Mouse (Mus musculus): ENCODE measurements around the gene Pak1ip1.
"Not testable (repeated sequence)": the region's sequence is repeated elsewhere in the genome, so short reads cannot be mapped to it uniquely, and the experiment has no call there.

Gene Pak1ip1

DNA sequence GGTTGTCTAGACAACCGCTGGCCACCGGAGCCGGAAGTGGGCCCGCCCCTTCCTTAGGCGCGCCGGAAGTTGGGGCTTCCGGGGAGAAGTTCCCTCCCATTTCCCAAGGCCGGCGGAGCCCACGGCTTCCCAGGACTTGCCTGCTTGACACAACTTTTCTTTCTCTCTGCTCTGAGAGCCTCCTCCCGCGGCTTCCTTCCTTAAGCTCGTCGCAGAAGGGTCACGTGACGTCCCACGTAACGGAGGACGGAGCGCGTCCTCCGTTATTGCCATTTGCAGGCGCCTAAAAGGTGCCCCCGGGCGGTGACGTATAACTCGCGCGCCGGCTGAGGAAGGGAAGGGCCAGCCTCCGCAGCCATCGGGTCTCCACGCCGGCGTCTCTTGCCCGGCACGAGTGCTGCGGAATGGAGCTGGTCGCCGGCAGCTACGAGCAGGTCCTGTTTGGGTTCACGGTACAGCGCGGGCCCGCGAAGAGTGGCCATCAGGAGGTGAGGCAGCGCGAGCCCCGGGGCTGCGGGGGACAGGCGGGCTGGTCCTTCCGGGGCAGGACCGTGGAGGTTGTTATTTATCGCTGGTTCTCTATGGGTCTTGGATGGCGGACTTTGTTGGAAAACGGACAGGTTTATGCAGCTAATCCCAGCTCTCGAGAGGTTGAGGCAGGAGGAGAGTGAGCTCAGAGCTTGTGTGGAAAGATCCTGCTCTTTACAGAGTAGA, at the start of gene Pak1ip1:
Gene Pak1ip1 (plus strand): TSS at position 98 of the 714 bp plus-strand sequence.
- peak; percentile 90 for DNase-seq (ENCODE audit: low read depth, low spot score)

DNA sequence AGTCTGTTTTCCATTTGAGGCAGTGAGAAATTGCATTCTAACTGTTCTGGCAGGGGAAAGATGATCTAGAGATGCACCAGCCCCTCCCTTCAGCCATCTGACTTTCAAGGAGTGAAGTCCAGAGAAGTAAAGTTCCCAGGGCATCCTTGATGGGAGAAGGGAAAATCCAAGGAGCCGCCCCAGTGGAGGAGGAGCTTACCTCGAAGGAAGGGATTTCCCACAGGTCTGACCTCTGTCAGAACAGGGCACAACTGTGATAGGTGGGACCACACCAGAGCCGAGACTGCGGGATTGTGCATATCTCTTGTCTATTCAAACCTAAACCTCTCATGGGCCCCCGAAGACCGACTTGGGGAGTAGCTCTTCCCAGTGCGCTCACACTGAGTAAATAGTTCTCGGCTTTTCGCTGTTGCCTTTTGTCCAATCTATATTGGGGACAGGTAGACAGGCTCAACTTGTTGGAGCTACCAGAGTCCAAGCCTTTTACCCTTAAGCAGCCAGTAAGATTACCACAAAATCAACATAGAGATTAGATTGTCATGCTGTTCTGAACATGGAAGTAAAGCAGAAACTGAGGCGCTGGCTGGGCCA, 49.3 kb upstream of the Pak1ip1 start:
- DNase-seq (ENCODE audit: low read depth, low spot score): no peak

DNA sequence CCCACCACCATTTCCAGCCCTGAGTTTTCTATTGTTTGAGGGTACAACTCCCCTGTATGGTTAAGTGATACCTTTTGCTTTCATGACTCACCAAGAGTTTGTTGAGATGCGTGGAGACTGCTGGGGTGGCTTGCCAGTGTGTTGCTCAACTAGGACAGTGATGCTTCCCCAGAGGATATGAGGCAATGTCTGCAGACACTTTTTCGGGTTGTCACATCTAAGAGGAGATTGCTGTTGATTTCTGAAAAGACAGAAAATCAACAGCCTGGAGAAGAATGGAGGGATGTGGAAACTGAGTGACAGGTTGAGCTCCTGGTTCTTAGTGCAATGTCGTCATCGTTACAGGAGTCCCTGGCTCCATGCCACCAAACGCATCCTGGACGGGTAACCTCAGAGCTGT, 47.6 kb upstream of the Pak1ip1 start:
- DNase-seq (ENCODE audit: low read depth, low spot score): no peak

DNA sequence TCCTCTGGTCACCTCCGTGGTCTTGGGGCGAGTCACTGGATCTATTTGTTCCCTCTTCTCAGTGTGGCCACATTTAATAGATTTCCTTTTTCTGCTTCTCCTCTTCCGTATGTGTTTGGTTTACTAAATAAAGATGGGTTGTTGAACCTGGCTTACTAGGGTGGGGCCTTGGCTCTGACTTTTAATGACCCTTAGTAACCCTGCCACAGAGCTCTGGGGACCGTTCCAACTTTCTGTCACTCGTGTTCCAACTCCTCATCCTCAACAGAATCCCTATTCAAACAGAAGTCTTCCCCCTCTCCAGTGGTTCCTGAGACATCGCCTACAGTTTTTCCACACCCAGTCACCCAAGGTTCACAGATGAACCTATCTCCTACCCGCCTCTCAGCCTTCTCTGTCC, 45.0 kb upstream of the Pak1ip1 start:
- DNase-seq (ENCODE audit: low read depth, low spot score): peak; percentile 11

DNA sequence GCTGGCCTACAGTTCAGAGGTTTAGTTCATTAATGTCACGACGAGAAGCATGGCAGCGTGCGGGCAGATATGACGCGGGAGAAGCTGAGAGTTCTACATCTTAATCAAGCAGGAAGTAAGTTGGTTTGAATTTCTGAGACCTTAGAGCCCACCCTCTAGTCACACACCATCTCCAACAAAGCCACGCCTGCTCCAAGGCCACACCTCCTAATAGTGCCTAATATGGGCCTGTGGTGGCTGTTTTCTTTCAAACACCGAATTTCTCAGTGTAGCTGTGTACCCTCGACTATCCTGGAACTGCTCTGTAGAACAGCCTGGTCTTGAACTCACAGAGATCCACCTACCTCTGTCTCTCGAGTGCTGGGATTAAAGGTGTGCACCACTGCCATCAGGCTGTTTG, 33.2 kb upstream of the Pak1ip1 start:
- DNase-seq (ENCODE audit: low read depth, low spot score): no peak

DNA sequence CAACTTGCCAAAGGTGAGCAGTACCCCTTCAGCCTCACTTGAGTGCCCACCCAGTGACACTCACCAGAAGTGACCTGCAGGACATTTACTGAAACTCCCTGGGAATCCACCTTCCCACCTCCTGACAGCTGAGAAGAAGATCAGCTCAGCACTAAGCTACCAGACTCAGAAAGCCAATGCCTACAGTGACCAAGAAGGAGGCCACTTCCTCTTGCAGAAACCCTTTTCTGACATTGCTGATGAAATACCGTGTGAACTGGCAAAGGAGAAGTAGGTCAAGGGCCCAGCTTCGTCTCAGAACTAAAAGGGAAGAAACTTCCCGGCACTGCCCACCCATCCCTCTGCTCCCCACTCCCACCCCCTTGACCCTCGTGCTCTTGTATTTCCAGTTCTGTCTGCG, 32.3 kb upstream of the Pak1ip1 start:
- no peak for DNase-seq (ENCODE audit: low read depth, low spot score)

DNA sequence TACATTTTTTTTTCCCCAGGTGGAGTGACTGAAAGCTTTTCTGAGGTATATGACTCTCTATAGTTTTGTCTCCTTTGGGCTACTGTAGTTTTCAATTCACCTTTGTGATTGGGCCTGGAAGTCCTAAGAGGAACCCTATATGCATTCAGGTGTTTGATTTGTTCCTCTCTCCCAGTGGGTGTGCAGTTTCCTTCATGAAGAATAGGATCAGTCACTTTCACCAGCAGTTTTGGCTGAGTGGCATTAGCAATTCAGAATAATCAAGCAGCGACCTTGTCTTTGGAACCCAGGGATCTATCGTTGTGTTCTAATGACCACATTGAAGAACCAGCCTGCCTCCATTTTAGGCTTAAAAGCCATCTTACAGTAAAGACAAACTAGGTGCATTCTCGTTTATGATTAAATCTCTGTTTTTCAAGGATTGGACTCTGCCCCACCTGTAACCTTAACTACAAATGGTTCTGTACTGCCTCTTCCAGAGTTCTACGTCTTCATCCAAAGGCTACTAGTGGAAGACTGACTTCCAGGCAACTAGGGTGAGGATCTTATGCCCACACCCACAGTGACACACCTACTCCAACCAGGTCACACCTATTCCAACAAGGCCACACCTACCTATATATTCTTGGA, 30.9 kb upstream of the Pak1ip1 start:
- no peak for DNase-seq (ENCODE audit: low read depth, low spot score)

DNA sequence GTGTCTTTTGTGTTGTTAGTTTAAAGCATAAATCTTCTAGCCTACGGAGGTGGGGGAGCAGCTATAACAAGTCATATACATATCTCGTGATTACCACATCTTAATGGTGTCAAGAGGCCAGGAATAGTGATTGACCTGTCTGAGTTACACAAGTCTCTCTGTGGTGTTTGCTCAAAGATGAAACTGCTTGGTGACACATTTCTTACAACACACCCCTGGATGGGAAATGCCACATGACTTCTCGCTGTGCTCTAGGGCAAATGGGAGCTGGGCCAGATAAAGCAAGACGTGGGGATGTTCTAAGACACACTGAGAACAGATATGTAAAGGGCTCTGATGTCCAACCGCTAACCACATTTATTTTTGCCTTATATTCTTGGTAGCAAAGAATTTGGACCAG, 29.6 kb upstream of the Pak1ip1 start:
- DNase-seq (ENCODE audit: low read depth, low spot score): peak; percentile 31

DNA sequence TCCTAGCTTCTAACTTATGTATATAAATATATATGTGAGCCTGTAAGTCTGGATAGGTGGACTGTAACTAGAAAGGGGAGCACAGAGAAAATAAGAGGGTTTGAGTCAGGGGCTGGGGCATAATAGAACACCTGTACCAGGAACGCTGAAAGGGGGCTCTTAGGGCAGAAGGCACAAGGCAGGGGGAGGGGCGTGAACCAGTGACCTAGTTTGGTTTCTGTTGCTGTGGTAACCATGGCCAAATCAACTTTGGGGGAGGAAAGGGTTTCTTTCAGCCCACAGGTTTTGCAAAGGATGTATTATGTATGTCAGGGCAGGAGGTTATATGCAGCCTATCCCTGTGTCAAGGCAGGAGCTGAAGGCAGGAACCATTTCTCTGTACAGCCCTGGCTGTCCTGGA, 29.0 kb upstream of the Pak1ip1 start:
- no peak for DNase-seq (ENCODE audit: low read depth, low spot score)

DNA sequence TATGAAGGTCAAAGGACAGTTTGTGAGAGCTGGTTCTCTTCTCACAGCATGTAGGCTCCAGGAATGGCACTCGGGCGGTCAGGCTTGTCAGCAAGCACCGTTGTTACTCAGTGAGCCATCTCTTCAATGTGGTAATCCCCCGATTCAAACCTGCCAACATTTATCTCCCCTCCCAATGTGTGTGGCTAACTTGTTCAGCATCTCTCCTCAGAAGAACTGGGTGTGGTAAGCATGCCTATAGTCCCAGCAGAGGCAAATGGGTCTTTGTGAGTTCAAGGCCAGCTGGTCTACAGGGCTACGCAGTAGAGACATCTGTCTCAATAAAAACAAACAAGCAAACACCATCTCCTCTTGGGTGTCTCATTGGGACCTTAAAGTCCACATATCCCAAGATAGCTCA, 27.8 kb upstream of the Pak1ip1 start:
- DNase-seq (ENCODE audit: low read depth, low spot score): no peak

DNA sequence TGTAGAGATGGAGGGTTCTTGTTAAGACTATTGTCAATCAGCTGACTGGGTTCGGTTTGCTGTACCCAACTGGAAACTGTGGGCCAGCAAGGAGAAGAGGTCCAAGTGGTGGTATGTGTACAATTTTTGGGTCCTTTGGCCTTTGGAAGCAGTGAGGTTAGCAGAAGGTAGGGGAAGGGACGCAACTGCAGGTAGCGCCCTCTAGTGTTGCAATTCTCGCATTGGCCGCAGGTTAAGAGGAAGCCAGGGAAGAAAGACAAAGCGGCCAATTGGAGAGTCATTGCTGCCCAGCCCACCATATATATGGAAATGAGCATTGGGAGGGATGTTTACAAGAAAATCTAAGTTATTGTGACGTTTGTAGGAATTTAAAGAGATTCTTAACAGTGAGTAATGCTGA, 23.2 kb upstream of the Pak1ip1 start:
- DNase-seq (ENCODE audit: low read depth, low spot score): peak; percentile 38

DNA sequence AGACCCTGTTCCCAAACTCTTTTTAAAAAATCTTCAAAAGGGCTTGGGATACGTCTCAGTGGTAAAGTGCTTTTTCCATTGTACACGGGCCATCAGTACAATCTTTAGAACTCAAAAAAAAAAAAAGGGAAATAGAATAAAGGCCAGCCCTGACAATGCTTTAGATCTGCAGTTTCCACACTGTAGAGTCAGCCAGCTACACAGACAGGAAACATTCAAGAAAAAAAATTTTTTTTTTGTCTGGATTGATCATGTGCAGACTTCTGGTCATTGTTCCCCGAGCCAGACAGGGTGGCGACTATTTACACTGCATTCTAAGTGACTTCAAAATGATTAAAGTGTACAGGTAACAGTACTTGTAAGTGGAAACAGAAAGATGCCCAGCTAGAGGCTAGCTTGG, 22.2 kb upstream of the Pak1ip1 start:
- DNase-seq (ENCODE audit: low read depth, low spot score): no peak

DNA sequence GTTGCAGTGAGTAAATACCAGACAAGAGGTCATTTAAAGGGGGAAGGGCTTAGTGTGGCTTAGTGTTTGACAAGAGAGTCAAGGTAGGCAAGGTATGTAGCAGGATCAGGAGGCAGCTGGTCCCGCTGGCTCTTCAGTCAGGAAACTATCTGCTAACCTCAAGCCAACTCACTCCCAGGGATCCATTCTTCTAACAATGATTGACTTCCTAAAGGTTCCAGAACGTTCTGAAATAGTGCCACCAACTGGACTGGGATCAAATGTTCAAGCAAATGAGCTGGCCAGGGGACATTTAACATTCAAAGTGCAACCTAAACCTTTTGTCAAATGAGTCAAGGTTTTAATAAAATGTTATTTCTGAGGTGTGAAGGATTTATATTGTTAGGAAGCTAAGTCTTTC, 21.5 kb upstream of the Pak1ip1 start:
- no peak for DNase-seq (ENCODE audit: low read depth, low spot score)

DNA sequence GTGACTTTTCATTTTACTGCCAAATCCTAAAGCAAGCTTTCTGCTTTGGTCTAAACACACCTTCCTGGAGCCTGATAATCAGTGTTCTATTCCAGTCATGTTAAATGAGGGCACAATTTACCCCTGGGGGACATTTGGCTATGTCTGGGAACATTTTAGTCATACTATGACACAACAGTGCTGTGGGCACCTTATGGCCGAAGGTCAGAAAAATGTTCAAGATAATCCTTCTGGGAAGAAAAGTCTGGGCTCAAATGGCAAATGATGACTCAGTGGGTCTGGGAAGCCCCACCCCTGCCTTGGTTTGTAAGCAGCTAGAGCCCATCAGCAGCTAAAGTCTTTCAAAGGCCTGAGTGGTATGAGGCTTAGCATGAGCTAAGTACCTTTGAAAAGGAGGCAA, 18.1 kb upstream of the Pak1ip1 start:
- DNase-seq (ENCODE audit: low read depth, low spot score): peak; percentile 94

DNA sequence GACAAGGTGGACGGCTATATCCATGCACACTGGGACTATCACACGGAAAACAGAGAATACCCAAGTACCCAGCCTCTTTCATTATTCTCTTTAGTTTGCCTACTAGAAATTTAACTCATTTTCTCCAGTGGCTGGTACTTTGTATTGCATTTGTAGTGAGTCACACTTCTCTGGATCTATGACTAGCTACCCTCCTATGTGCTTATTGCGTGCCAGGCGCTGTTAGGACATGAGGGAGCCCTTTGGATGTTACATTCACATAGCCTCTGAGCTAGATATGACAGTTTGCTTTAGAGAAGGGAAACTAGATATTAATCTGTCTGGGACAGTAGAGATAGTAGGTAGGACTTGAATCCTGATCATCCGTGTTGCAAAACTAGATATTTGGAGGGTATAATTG, 14.7 kb upstream of the Pak1ip1 start:
- DNase-seq (ENCODE audit: low read depth, low spot score): peak; percentile 62

DNA sequence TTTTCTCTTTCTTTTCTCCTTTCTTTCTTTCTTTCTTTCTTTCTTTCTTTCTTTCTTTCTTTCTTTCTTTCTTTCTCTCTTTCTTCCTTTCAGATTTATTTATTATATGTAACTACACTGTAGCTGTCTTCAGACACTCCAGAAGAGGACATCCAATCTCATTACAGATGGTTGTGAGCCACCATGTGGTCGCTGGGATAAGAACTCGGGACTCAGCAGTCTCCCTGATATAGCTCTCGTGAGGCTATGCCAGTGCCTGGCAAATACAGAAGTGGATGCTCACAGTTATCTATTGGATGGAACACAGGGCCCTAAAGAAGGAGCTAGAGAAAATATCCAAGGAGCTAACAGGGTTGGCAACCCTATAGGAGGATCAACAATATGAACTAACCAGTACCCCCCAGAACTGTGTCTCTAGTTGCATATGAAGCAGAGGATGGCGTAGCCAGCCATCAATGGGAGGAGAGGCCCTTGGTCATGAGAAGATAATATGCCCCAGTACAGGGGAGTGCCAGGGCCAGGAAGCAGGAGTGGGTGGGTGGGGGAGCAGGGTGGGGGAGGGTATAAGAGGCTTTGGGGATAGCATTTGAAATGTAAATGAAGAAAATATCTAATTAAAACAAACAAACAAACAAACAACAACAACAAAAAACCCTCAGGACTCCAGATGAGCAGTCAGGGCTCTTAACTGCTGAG, 13.1 kb upstream of the Pak1ip1 start:
- DNase-seq (ENCODE audit: low read depth, low spot score): not testable (repeated sequence)

DNA sequence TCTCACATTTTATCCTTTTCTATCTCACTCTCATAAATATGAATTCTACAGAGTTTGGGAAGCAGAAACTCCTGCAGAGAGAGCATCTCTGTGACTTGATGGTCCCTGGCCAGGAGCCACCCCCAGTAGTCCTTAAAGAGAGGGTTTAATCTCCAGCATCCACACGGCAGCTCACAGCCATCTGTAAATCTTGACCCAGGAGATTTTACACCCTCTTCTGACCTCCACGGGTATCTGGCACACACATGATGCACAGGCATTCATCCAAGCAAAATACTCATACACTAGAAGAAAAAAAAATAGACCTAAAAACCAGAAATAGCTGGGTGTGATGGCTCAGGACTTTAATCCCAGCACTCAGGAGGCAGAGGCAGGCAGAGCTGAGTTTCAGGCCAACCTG, 12.4 kb upstream of the Pak1ip1 start:
- peak; percentile 52 for DNase-seq (ENCODE audit: low read depth, low spot score)

DNA sequence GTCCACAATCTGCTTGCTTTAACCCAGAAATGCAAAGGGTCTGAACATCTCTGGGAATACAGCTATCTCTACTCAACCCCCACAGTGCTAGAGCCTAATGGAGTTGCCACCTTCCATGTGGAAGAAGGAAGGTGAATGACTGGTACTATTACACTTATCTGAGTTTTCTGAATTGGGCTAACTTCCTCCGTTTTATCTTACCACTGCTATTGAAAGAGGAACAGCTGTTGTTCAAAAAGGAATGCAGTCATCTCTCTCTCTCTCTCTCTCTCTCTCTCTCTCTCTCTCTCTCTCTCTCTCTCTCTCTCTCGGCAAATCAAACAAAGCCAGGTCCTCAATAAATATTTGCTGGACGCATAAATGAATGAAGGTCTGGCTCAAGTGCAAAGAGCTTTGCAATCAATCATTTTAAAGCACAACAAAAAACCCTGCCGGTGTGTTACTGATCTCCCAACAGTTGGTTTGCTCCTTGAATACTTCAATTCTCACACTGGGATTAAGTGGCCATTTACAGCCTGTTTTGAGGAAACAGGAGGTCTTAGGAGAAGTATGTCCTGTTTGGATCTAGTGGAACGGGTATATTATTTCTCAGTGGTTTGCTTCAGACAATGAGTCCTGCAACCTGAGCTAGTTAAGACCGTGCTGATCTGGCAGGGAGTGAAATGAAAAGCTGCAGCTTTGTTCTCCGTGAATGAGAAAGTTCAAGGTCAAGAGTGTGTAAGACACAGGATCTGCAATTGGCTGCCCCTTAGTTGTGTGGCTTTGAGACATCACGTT, 6.1 kb upstream of the Pak1ip1 start:
- DNase-seq (ENCODE audit: low read depth, low spot score): no peak

DNA sequence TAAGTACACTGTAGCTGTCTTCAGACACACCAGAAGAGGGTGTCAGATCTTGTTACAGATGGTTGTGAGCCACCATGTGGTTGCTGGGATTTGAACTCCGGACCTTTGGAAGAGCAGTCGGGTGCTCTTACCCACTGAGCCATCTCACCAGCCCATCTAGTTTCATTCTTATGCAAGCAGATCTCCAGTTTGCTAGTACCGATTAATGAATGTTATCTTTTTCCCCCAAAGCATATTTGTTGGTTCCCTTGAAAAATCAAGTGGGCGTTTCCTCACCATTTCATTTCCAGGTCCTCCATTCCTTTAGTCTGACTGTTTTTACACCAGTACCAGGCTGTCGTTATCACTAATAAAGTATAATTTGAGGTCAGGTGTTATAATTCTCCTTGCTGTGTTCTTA, 2.3 kb upstream of the Pak1ip1 start:
- DNase-seq (ENCODE audit: low read depth, low spot score): not testable (repeated sequence)

DNA sequence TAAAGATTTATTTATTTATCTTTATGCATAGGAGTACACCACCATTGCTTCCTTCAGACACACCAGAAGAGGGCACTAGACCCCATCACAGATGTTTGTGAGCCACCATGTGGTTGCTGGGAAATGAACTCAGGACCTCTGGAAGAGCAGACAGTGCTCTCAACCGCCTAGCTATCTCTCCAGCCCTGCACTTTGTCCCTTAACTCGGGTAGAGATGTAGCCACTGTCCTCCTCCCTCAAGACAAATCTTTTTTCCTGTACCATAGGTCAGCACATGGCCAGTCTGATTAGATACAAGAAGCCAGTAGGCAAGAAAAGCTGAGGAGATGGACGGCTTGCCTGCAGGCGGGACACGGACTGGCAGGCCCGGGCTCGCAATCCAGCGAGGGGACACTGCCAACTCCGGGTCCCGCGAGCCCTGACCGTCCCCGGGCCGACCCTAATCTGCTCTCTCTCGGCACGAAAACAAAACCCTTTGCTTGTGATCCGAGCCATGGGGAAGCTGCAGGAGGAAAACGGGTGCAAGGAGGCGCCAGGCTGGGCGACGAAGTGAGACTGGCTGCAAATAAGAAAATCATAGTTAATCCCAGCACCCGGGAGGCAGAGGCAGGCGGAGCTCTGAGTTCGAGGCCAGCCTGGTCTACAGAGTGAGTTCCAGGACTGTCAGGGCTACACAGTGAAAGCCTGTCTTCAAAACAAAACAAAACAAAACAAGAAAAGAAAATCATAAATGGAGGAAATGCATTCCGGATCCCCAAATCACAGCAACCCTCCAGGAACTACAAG, 490 bp upstream of the Pak1ip1 start:
- peak; percentile 79 for DNase-seq (ENCODE audit: low read depth, low spot score)

DNA sequence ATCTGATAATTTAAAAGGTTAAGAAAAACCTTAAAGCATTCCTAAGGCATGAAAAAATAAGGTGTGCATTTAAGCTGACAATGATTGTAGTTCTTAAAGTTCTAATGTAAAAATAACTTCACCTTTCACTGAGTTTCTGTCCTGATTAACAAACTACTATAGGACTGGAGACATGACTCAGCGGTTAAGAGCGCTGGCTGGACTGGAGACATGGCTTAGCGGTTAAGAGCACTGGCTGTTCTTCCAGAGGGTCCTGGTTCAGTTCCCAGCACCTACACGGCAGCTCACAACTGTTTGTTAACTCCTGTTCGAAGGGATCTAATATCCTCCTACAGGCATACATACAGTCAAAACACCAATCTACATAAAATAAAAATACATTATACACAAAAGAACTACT, 1.2 kb downstream of the Pak1ip1 start:
- DNase-seq (ENCODE audit: low read depth, low spot score): peak; percentile 15

Measured in 3T3-L1 (cell line).